Mouse (Mus musculus): ENCODE data around the gene Plxna4.

Gene Plxna4

GRCm38 (mm10) chr6:32475958-32476357, 112.0 kb downstream of the Plxna4 start:
- peak; percentile 60 to 78 for DNase-seq (ENCODE audit: low spot score in 2 of 2)

GRCm38 (mm10) chr6:32472062-32472461, 115.9 kb downstream of the Plxna4 start:
- DNase-seq (ENCODE audit: low spot score in 2 of 2) = no peak

DNA sequence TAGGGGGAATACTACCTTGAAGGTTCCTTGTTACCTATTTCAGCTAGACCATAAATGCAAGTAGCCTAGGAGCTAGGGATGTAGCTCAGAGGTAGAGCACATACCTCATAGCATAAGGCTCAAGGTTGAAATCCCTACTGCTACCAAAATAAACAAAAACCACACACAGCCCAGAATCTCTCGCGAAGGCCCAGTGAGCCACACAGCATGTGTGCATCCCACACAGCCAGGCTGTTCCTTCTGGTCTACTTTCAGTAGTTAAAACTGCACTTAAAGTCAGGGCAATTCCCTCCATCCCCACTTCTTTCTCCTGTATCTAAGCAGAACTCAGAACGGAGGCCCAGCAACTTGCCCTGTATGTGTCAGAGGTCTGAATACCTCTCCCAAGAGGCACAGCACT, 116.4 kb downstream of the Plxna4 start:
- peak; percentile 56 to 77 for DNase-seq (ENCODE audit: low spot score in 2 of 2)

DNA sequence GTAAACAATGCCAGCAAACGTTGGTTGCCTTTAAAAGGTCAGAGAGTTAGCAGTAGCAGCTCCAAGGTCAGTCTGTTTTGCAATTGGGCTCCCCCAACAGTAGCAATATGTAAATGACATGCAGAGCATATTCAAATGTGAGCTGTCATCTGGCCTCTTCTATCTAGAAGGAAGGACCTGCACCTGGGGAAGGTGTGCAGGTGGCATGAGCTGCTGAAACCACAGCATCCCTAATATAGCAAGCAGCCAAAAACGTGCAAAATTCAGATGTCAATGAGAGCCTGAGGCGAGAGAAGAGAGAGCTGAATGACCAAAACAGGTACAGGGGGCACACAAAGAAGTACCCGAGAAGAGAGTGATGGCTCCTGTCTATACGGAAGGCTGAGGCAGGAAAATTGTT, 118.8 kb downstream of the Plxna4 start:
- no peak for DNase-seq (ENCODE audit: low spot score in 2 of 2)

DNA sequence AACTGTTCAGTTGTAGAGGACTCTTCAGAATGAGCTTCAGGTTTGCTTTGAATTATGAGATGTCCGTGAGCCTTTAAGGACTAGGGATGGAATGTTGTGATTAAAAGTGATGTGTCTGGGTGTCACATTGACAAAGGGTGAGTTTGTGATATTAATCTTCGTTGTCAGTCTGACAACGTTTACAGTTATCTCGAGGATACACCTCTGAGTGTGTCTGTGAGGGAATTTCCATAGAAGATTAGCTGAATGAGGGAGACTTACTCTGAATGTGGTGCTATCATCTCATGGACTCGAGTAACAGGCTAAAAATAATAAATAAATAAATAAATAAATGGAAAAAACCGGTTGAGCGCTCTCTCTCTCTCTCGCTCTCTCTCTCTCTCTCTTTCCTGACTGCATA, 122.9 kb downstream of the Plxna4 start:
- no peak for DNase-seq (ENCODE audit: low spot score in 2 of 2)

DNA sequence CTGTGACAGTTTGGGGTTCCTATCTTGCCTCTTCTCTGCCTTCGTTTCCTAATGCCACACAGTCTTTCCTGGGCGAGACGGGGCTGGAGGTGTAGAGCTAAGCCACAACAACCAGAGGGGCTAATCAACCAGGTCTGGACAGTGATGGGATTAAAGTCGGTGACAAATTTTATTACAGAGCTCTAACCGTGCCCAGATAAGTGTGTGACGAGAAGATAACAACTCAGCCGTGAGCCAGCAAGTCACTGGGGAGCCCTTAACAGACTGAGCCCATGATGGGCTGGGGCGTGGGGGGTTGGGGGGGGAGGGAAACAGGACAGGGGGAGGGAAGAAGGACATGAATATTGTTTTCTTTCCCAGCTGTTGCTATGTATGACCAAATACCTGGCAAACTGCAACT, 123.4 kb downstream of the Plxna4 start:
- DNase-seq (ENCODE audit: low spot score in 2 of 2) = no peak

DNA sequence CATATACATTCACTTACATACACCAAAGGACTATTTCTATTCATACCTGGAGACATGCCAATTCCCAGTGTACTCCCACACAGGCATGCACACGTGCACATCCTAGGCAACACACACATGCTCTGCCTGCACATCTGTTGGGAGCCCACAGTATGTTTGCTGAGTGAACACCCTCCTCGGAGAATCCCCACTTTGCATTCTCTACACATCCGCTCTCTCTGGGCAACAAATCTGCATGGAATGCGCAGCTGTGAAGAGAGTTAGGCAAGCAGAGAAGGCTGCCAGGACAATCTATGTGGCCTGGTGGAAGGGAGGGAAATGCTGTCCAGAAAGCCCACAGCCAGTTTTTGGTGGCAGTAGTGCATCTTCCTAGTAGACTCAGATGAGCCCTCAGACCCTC, 123.9 kb downstream of the Plxna4 start:
- peak; percentile 70 to 83 for DNase-seq (ENCODE audit: low spot score in 2 of 2)

GRCm38 (mm10) chr6:32460400-32460799, 127.6 kb downstream of the Plxna4 start:
- DNase-seq (ENCODE audit: low spot score in 2 of 2) = no peak

DNA sequence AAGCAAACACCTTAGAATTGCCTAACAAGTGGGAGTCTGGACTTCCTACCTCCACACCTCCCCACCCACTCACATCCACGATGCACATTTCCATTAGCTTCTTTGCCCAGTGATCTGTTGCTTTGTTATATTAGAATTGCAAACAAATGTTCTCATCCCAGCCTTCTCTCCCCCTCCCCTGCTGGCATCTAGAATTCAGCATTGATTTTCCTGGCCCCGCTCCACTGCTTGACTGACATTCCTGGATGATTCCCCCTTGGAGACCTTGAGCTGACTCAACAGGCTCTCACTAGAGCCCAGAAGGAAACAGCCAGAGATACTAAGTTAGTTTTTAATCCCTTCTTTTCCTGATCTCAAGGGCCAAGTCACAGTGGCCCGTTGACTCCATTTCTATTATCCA, 131.4 kb downstream of the Plxna4 start:
- DNase-seq (ENCODE audit: low spot score in 2 of 2) = no peak

- DNase-seq (ENCODE audit: low spot score in 2 of 2) = no peak
These were observed 136.1 kb downstream of the Plxna4 start for GRCm38 (mm10) chr6:32451851-32452250.

GRCm38 (mm10) chr6:32449237-32449963, 138.6 kb downstream of the Plxna4 start:
- no peak for DNase-seq (ENCODE audit: low spot score in 2 of 2)

DNA sequence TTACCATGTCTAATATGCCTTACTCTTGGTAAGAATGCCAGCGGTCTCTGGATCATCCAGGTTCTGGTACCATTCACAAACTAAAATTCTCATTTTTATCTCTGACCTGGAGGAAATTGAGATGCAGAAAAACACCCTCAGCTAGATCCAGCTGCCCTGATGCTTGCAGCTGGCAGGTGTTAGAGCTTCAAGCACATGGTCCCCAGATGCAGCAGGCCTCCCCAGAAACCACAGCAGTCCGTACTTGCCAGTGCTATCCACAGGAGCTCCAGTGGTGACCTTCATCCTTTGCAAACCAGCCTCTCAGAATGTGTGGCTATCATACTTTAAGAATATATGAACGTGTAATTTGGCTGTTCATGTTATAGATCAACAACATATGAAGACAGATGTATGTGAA, 139.2 kb downstream of the Plxna4 start:
- DNase-seq (ENCODE audit: low spot score in 2 of 2) = no peak

- DNase-seq (ENCODE audit: low spot score in 2 of 2) = no peak
These were observed 141.7 kb downstream of the Plxna4 start for GRCm38 (mm10) chr6:32446276-32446675.

GRCm38 (mm10) chr6:32445246-32445645, 142.7 kb downstream of the Plxna4 start:
- no peak for DNase-seq (ENCODE audit: low spot score in 2 of 2)

- no peak for DNase-seq (ENCODE audit: low spot score in 2 of 2)
These were observed 143.6 kb downstream of the Plxna4 start for GRCm38 (mm10) chr6:32444393-32444792.

GRCm38 (mm10) chr6:32443679-32444078, 144.3 kb downstream of the Plxna4 start:
- DNase-seq (ENCODE audit: low spot score in 2 of 2) = no peak

- DNase-seq (ENCODE audit: low spot score in 2 of 2) = no peak
These were observed 148.6 kb downstream of the Plxna4 start for GRCm38 (mm10) chr6:32439434-32439833.

GRCm38 (mm10) chr6:32437219-32437618, 150.8 kb downstream of the Plxna4 start:
- no peak for DNase-seq (ENCODE audit: low spot score in 2 of 2)

DNA sequence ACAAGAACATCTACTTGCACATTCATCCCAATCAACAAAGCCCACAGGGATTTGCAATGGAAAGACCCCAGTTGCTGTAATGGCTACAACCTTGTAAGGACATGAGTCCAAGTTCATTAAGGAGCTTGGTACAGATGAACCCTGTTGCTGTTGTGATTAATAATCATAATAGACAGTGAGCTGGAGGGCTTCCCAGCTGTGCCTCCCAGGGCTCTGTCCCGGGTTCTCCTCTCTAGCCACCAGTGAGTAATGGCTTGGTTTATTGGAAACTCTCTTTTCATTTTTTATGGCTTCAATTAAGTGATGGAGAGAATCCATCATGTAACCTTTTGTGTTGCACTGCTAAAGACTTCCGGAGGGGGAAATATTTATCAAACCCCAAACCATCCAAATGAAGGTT, 164.9 kb downstream of the Plxna4 start:
- DNase-seq (ENCODE audit: low spot score in 2 of 2) = no peak

- no peak for DNase-seq (ENCODE audit: low spot score in 2 of 2)
These were observed 167.4 kb downstream of the Plxna4 start for GRCm38 (mm10) chr6:32420610-32421009.

DNA sequence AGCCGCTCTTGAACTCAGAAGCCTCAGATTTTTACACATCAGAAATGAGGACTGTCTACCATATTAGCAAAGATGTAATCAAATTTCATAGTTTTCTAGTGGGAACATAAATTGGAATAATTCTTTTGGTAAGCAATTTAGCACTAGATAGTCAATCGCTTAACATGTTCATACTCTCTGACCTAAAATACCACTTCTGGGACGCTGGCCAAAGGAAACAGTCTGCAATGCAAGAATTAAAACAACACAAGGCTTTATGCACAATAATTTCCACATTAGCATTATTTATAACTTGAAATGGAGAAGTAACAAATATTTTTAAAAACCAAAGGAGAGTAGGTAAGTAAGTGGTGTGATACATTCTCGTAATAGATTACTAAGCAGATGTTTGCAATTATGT, 170.6 kb downstream of the Plxna4 start:
- DNase-seq (ENCODE audit: low spot score in 2 of 2) = no peak

DNA sequence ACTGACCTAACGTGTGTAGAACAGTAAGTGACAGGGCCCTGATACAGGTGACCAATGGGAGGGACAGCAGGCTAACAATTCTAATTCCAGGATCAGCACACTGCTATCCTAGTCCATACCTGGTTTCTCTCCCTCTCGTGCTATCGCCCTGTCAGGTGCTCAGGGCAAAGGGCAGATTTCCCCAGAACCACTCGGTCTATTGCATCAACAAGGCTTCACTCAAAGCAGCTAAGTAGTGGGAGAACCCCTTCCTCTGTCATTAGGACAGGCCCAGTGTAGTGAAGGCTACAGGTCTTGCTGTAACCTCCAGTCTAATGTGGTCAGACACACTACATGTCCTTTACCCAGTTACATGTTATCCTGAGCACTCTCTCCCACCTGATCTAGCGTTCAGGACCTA, 176.7 kb downstream of the Plxna4 start:
- no peak for DNase-seq (ENCODE audit: low spot score in 2 of 2)

- DNase-seq (ENCODE audit: low spot score in 2 of 2) = no peak
These were observed 178.4 kb downstream of the Plxna4 start for GRCm38 (mm10) chr6:32409625-32410024.

GRCm38 (mm10) chr6:32407574-32408185, 180.3 kb downstream of the Plxna4 start:
- DNase-seq (ENCODE audit: low spot score in 2 of 2) = no peak
